Mouse (Mus musculus) limb, embryonic 14.5 days (tissue): ENCODE results near the gene Ap1b1. TPM values are rescaled to one million over a fixed set of nuclear protein-coding genes. Genes with fewer than 3 reads are reported as not detected.

Experiments used
- ATAC-seq: fragments of 200-750 bp; cut with Nextera tagmentation; 2 replicates; pipeline ENCODE4 v1.8.0; 2017; ENCODE audit warnings: low read depth, moderate number of reproducible peaks, moderate TSS enrichment; ENCODE audit not compliant: low FRiP score
- DNase-seq: peaks from one replicate; pipeline ENCODE4 v3.0.0-alpha.2; 2015; ENCODE audit warnings: low spot score
- H3K27ac ChIP-seq: fragments of 300-500 bp; sonication (generic); replicated peaks from 2 replicates; pipeline ENCODE4 v1.5.1; 2014; ENCODE audit warnings: low read depth, mild to moderate bottlenecking, low read length, moderate library complexity, mixed read lengths
- H3K27me3 ChIP-seq: fragments of 300-500 bp; sonication (generic); 2 replicates; pipeline ENCODE4 v1.6.1; 2014; ENCODE audit warnings: low read length, mixed read lengths; ENCODE audit not compliant: control insufficient read depth, insufficient read depth
- H3K36me3 ChIP-seq: fragments of 300-500 bp; sonication (generic); 2 replicates; pipeline ENCODE4 v1.6.1; 2014; ENCODE audit warnings: mild to moderate bottlenecking, low read length, moderate library complexity, mixed read lengths; ENCODE audit not compliant: control insufficient read depth, insufficient read depth
- H3K4me1 ChIP-seq: fragments of 300-500 bp; sonication (generic); 2 replicates; pipeline ENCODE4 v1.6.1; 2014; ENCODE audit warnings: antibody characterized with exemption, low read length, mixed read lengths; ENCODE audit not compliant: control insufficient read depth, insufficient read depth
- H3K4me2 ChIP-seq: fragments of 300-500 bp; sonication (generic); replicated peaks from 2 replicates; pipeline ENCODE4 v1.6.1; 2014; ENCODE audit warnings: low read depth, mild to moderate bottlenecking, low read length, moderate library complexity; ENCODE audit not compliant: severe bottlenecking
- H3K4me3 ChIP-seq: fragments of 300-500 bp; sonication (generic); replicated peaks from 2 replicates; pipeline ENCODE4 v1.5.1; 2014; ENCODE audit warnings: low read length
- H3K9ac ChIP-seq: fragments of 300-500 bp; sonication (generic); 2 replicates; pipeline ENCODE4 v1.6.1; 2014; ENCODE audit warnings: mild to moderate bottlenecking, low read depth, low read length, moderate library complexity; ENCODE audit not compliant: severe bottlenecking
- H3K9me3 ChIP-seq: fragments of 300-500 bp; sonication (generic); 2 replicates; pipeline ENCODE4 v1.6.1; 2016; ENCODE audit warnings: low read length; ENCODE audit not compliant: control insufficient read depth
- POLR2A ChIP-seq: fragments of 200-500 bp; IDR thresholded peaks from 2 replicates; pipeline ENCODE4 v1.8.0; 2012; ENCODE audit warnings: inconsistent platforms, mild to moderate bottlenecking, moderate library complexity, borderline replicate concordance; ENCODE audit not compliant: insufficient read depth, insufficient read length; ENCODE audit errors: extremely low read depth
- WGBS: fragments of 180-500 bp; shearing (Covaris S2); extraction: QIAGEN DNeasy Blood & Tissue Kit; methylation state at CpG from one replicate; pipeline ENCODE4 v1.1.7; 2014; 5-methylcytosine and 5-hydroxymethylcytosine counted together
- polyA plus RNA-seq, 2 experiments: library from polyadenylated mRNA; depleted of rRNA in 1 of 2; stranded (reverse) in 1 of 2; unstranded in 1 of 2; fragments of >200 nt; fragmentation: Nextera tagmentation in 1 of 2; extraction: Ambion mirVana in 1 of 2; gene quantifications; 2 replicates each; pipeline versions ENCODE4 v1.2.1 to v1.2.3; 2012 to 2014

Gene Ap1b1
- polyA plus RNA-seq, 2 experiments, result 49.0 to 52.0 TPM

GRCm38 (mm10) chr11:5058783-5059182, 72.2 kb downstream of the Ap1b1 start:
- WGBS, result 35% methylated on average over 9 of the region's 9 CpGs
- no peaks in the 10 kb centered on the region for H3K9me3 ChIP-seq
- ATAC-seq (no peak), DNase-seq (no peak)
- peak overlapping the region; percentile 94; the same call in 1 of the 2 replicates for H3K4me2 ChIP-seq
- H3K4me1 ChIP-seq, result peaks cover 41% of the 10 kb centered on the region
- H3K27me3 ChIP-seq, result peaks cover 82% of the 10 kb centered on the region
- H3K36me3 ChIP-seq, result peaks cover 21% of the 10 kb centered on the region
- no peak overlapping the region for H3K27ac ChIP-seq
- peak overlapping the region; percentile 53 for H3K4me3 ChIP-seq
- no peak for TF ChIP-seq POLR2A
- H3K9ac ChIP-seq, result no peak overlapping the region

- no peak for TF ChIP-seq POLR2A
- Histone ChIP-seq H3K27ac (no peak overlapping the region), H3K4me2 (peak overlapping the region; percentile 94; the same call in 1 of the 2 replicates), H3K9ac (no peak overlapping the region), H3K4me1 (peaks cover 45% of the 10 kb centered on the region), H3K36me3 (peaks cover 21% of the 10 kb centered on the region), H3K4me3 (peak overlapping the region; percentile 53), H3K9me3 (no peaks in the 10 kb centered on the region), H3K27me3 (peaks cover 83% of the 10 kb centered on the region)
- ATAC-seq (no peak), DNase-seq (no peak)
- 11% methylated on average over 14 of the region's 14 CpGs for WGBS
Observed at GRCm38 (mm10) chr11:5059230-5059629, 72.6 kb downstream of the Ap1b1 start.

- Histone ChIP-seq H3K27ac (no peak overlapping the region), H3K4me3 (peak overlapping the region; percentile 5; the same call in 1 of the 2 replicates), H3K4me1 (peaks cover 50% of the 10 kb centered on the region), H3K36me3 (peaks cover 21% of the 10 kb centered on the region), H3K9me3 (no peaks in the 10 kb centered on the region), H3K4me2 (no peak overlapping the region), H3K27me3 (peaks cover 83% of the 10 kb centered on the region), H3K9ac (no peak overlapping the region)
- DNase-seq, result no peak
- WGBS, result 12% methylated on average over 27 of the region's 27 CpGs
- TF ChIP-seq POLR2A, result no peak
- no peak for ATAC-seq
Observed at GRCm38 (mm10) chr11:5059704-5060156, 73.1 kb downstream of the Ap1b1 start.

- Histone ChIP-seq H3K4me2 (peak overlapping the region; percentile 73), H3K4me1 (peaks cover 51% of the 10 kb centered on the region), H3K36me3 (peaks cover 21% of the 10 kb centered on the region), H3K4me3 (peak overlapping the region; percentile 36), H3K27me3 (peaks cover 76% of the 10 kb centered on the region), H3K9ac (peak overlapping the region; percentile 48), H3K27ac (no peak overlapping the region), H3K9me3 (no peaks in the 10 kb centered on the region)
- no peak for TF ChIP-seq POLR2A
- 58% methylated on average over 24 of the region's 28 CpGs for WGBS
- no peak for ATAC-seq
- no peak for DNase-seq
Observed at GRCm38 (mm10) chr11:5060756-5061412, 74.3 kb downstream of the Ap1b1 start.

GRCm38 (mm10) chr11:5061413-5062139, 75.0 kb downstream of the Ap1b1 start:
- peaks cover 69% of the 10 kb centered on the region for H3K27me3 ChIP-seq
- peaks cover 21% of the 10 kb centered on the region for H3K36me3 ChIP-seq
- 2% methylated on average over 50 of the region's 62 CpGs for WGBS
- peak overlapping the region; percentile 73 for H3K4me2 ChIP-seq
- H3K9ac ChIP-seq, result peak overlapping the region; percentile 48
- peaks cover 46% of the 10 kb centered on the region for H3K4me1 ChIP-seq
- H3K9me3 ChIP-seq, result no peaks in the 10 kb centered on the region
- TF ChIP-seq POLR2A, result no peak
- ATAC-seq (peak; percentile 41), DNase-seq (peak; percentile 87)
- no peak overlapping the region for H3K27ac ChIP-seq
- H3K4me3 ChIP-seq, result peak overlapping the region; percentile 36
